Mouse (Mus musculus) stomach, postnatal 0 days (tissue): ENCODE measurements around the gene Maml1. TPM values are rescaled to one million over a fixed set of nuclear protein-coding genes. Genes with fewer than 3 reads are reported as not detected.

Source experiments
- ATAC-seq: fragments of 200-750 bp; cut with Nextera tagmentation; 2 replicates; pipeline ENCODE4 v1.8.0; 2017; ENCODE audit not compliant: low FRiP score, low TSS enrichment
- DNase-seq: peaks from one replicate; pipeline ENCODE4 v3.0.0-alpha.2; 2016; ENCODE audit warnings: low spot score
- H3K27ac ChIP-seq: fragments of 300-500 bp; sonication (generic); replicated peaks from 2 replicates; pipeline ENCODE4 v1.5.1; 2014; ENCODE audit warnings: mild to moderate bottlenecking, control low read depth
- H3K27me3 ChIP-seq: fragments of 300-500 bp; sonication (generic); 2 replicates; pipeline ENCODE4 v1.6.1; 2014; ENCODE audit warnings: low read length; ENCODE audit not compliant: control insufficient read depth, insufficient read depth
- H3K36me3 ChIP-seq: fragments of 300-500 bp; sonication (generic); 2 replicates; pipeline ENCODE4 v1.6.1; 2014; ENCODE audit warnings: low read length, mixed read lengths; ENCODE audit not compliant: control insufficient read depth, insufficient read depth
- H3K4me1 ChIP-seq: fragments of 300-500 bp; sonication (generic); replicated peaks from 2 replicates; pipeline ENCODE4 v1.6.1; 2014; ENCODE audit warnings: antibody characterized with exemption; ENCODE audit not compliant: control insufficient read depth, insufficient read depth
- H3K4me2 ChIP-seq: fragments of 300-500 bp; sonication (generic); replicated peaks from 2 replicates; pipeline ENCODE4 v1.6.1; 2014; ENCODE audit warnings: low read depth, mild to moderate bottlenecking, control low read depth, moderate library complexity
- H3K4me3 ChIP-seq: fragments of 300-500 bp; sonication (generic); 2 replicates; pipeline ENCODE4 v1.5.1; 2014; ENCODE audit warnings: low read depth, low read length, control low read depth
- H3K9ac ChIP-seq: fragments of 300-500 bp; sonication (generic); 2 replicates; pipeline ENCODE4 v1.6.1; 2014; ENCODE audit warnings: mild to moderate bottlenecking, low read length, control low read depth, mixed read lengths
- H3K9me3 ChIP-seq: fragments of 300-500 bp; sonication (generic); 2 replicates; pipeline ENCODE4 v1.6.1; 2016; ENCODE audit warnings: low read length; ENCODE audit not compliant: control insufficient read depth
- CTCF ChIP-seq: IDR thresholded peaks from 2 replicates; pipeline ENCODE4 v1.5.1; 2016; ENCODE audit warnings: antibody characterized with exemption, low read depth, mild to moderate bottlenecking, moderate library complexity
- EP300 ChIP-seq: optimal IDR thresholded peaks from 2 replicates; pipeline ENCODE3; 2016; ENCODE audit warnings: antibody characterized with exemption
- WGBS: fragments of 180-500 bp; shearing (Covaris S2); extraction: QIAGEN DNeasy Blood & Tissue Kit; methylation state at CpG from one replicate; pipeline ENCODE4 v1.1.7; 2014; 5-methylcytosine and 5-hydroxymethylcytosine counted together
- polyA plus RNA-seq: library from polyadenylated mRNA; unstranded; fragments of >200 nt; fragmentation: Nextera tagmentation; extraction: Ambion mirVana; gene quantifications from 2 replicates; pipeline ENCODE4 v1.2.1, GENCODE M21; 2015

The Maml1 gene
- polyA plus RNA-seq, 1 experiment from 2014 or later, result 2.4 TPM

DNA sequence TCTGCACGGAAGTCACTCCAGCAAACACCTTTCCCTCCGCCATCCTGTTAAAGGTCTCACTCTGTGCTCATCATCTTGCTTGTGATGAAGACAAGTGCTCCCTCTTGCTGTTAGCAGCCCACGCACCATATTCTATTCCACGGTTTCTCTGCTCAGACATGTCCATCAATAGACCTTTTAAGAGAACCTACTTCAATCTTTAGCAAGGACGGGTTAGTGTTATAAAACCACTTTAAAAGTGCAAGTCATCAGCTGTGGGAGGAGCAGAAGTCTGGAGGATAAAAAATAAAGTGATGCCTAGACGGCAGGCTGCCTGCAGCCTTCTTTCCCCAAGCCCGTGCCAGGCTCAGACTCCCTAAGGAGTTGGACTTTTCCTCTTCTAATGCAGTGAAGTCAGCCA is 35.5 kb downstream of the Maml1 start:
- no peak overlapping the region for H3K4me2 ChIP-seq
- TF ChIP-seq EP300, result no peak
- no peak for TF ChIP-seq CTCF
- no peaks in the 10 kb centered on the region for H3K9me3 ChIP-seq
- H3K4me1 ChIP-seq, result no peaks in the 10 kb centered on the region
- no peak overlapping the region for H3K9ac ChIP-seq
- H3K36me3 ChIP-seq, result peaks cover 20% of the 10 kb centered on the region
- no peak for ATAC-seq
- no peak overlapping the region for H3K4me3 ChIP-seq
- no peaks in the 10 kb centered on the region for H3K27me3 ChIP-seq
- no peak for DNase-seq
- H3K27ac ChIP-seq, result no peak overlapping the region
- 76% methylated on average over 7 of the region's 7 CpGs for WGBS

DNA sequence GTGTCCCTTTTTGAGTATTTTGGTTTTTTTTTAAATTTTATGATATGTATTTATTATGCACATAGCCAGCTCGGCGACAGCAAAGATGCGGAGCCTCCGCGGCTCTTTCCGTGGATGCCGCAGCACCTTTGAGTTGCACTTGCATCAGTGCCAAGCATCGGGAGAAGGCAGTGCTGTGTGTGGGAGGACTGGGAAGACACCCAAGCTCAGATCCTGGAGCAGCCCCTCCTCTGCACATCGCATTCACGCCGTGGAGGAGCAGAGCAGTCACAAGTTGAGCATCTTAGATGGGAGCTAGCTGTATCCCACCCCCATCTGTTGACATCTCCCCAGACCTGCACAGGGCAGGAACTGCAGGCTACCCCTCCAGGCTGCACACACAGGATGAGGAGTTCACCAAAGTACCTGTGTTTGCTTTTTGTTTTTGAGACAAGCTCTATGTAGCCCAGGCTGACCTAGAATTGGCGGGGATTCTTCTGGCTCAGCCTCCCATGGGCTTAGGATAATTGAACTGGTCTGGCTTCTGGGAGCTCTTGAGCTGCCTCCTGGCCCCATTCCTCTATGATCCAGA is 38.0 kb downstream of the Maml1 start:
- DNase-seq (no peak), ATAC-seq (no peak)
- H3K4me3 ChIP-seq, result no peak overlapping the region
- no peaks in the 10 kb centered on the region for H3K27me3 ChIP-seq
- H3K36me3 ChIP-seq, result peaks cover 10% of the 10 kb centered on the region; the same call in 1 of the 2 replicates
- no peaks in the 10 kb centered on the region for H3K4me1 ChIP-seq
- H3K4me2 ChIP-seq, result no peak overlapping the region
- no peak for TF ChIP-seq EP300
- no peak for TF ChIP-seq CTCF
- no peaks in the 10 kb centered on the region for H3K9me3 ChIP-seq
- no peak overlapping the region for H3K27ac ChIP-seq
- 71% methylated on average over 12 of the region's 12 CpGs for WGBS
- no peak overlapping the region for H3K9ac ChIP-seq

DNA sequence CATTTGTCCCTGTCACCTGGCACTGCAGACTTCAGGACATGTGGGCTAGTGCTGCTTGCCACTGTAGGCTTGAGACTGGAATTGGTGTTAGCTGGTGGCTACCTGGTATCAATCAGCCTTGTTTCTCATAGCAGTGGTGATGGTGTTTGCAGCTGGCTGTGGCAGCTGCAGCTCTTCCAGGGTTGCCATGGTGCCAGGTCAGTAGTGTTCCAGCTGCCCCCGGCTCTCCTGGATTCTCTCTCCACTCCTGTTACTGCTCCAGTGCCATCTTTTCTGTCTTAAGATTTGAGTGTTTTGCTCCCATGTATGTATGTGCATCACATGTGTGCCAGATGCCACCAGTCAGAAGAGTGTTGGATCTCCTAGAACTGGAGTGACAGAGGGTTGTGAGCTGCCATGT is 38.7 kb downstream of the Maml1 start:
- H3K4me3 ChIP-seq, result no peak overlapping the region
- DNase-seq (no peak), ATAC-seq (0 out of 2 replicates have a peak, but pooled peaks have one; percentile 15)
- no peak for TF ChIP-seq CTCF
- TF ChIP-seq EP300, result no peak
- 50% methylated on average over 1 of the region's 1 CpGs for WGBS
- no peaks in the 10 kb centered on the region for H3K4me1 ChIP-seq
- no peaks in the 10 kb centered on the region for H3K9me3 ChIP-seq
- no peaks in the 10 kb centered on the region for H3K27me3 ChIP-seq
- H3K9ac ChIP-seq, result no peak overlapping the region
- no peak overlapping the region for H3K27ac ChIP-seq
- no peak overlapping the region for H3K4me2 ChIP-seq
- peaks cover 8% of the 10 kb centered on the region; the same call in 1 of the 2 replicates for H3K36me3 ChIP-seq

DNA sequence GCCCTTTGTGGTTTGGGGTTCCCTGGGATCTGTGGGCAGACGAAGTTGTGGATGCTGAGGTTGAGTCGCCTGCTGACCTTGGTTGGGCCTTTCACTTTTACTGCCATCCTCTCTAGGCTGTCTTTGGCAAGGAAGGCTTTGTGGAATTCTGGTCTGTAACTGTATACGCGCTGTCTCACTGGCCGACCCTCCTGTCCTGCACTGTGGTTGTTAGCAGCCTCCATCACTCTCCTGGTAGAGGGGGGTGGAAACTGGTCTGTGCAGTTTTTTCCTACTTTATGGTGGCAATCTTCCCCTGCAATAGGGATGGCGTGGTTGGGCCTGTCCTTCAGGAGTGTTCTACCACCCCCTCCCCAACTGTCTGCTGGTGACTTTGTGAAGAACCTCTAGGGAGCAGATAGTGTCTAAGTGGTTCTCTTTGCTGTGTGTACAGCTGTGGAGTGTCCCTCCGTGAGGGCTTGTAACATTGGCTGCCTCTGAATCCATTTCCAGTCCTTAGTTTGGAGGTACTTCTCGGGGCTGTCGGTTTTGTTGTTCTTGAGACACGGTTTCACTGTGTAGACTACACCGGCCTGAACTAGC is 39.3 kb downstream of the Maml1 start:
- TF ChIP-seq EP300 (no peak), CTCF (no peak)
- no peak for DNase-seq
- Histone ChIP-seq H3K4me3 (no peak overlapping the region), H3K9me3 (no peaks in the 10 kb centered on the region), H3K4me2 (no peak overlapping the region), H3K36me3 (peaks cover 1% of the 10 kb centered on the region; the same call in 1 of the 2 replicates), H3K9ac (no peak overlapping the region), H3K27ac (no peak overlapping the region), H3K4me1 (no peaks in the 10 kb centered on the region), H3K27me3 (no peaks in the 10 kb centered on the region)
- WGBS, result 54% methylated on average over 11 of the region's 11 CpGs
- ATAC-seq, result no peak

DNA sequence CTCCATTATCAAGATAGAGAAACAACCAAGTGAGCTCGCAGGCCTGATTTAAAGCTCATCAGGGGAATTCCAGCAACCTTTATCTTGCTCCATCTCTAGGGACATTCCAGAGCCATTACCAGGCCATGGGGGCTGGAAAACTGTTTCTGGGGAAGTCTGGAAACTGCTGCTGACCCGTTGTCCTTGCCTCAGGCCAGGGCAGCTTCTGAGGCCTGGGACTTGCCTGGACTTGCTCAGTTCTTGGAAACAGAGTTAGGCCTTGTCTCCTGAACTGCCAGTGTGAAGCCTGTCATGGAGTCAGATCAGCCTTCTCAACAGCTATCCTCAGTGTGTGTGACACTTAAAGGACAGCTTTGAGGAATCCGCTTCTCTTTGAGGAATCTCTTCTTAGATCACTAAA is 39.9 kb downstream of the Maml1 start:
- Histone ChIP-seq H3K4me2 (no peak overlapping the region), H3K27me3 (no peaks in the 10 kb centered on the region), H3K4me3 (no peak overlapping the region), H3K27ac (no peak overlapping the region), H3K9ac (no peak overlapping the region), H3K9me3 (no peaks in the 10 kb centered on the region), H3K4me1 (no peaks in the 10 kb centered on the region), H3K36me3 (no peaks in the 10 kb centered on the region; the same call in 1 of the 2 replicates)
- ATAC-seq, result no peak
- WGBS, result 44% methylated on average over 3 of the region's 3 CpGs
- no peak for DNase-seq
- TF ChIP-seq CTCF (no peak), EP300 (no peak)

DNA sequence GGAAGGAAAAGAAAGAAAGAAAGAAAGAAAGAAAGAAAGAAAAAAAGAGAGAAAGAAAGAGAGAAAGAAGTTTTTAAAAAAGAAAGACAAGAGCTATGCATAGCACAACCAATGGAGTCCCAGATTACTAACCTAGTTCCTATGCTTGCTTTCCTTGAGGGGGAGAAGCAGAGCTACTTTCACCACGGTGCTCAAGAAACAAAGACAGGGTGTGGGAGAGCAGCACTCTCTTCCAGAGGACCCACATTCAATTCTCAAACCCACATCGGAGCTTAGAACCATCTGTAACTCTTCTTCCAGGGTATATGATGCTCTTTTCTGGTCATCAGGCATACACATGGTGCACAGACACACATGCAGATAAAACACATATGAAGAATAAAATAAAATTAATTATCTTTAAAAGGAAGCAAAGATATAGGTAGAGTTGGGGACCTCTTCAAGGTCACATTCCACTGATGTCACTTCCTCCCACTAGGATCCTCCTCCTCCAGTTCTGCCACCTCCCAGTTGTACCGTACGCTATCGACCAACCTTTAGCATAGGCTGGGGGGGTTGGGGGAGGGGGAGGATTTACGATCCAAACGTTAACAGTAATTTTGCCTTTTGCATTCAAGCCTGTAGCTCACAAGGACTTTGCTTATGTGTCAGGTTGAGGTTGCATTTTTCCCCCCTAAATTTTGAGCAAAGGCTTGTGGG is 43.5 kb downstream of the Maml1 start:
- no peak for TF ChIP-seq CTCF
- no peak for TF ChIP-seq EP300
- no peaks in the 10 kb centered on the region for H3K36me3 ChIP-seq
- WGBS, result 72% methylated on average over 7 of the region's 7 CpGs
- no peaks in the 10 kb centered on the region for H3K4me1 ChIP-seq
- H3K4me2 ChIP-seq, result no peak overlapping the region
- no peaks in the 10 kb centered on the region for H3K27me3 ChIP-seq
- no peak overlapping the region for H3K27ac ChIP-seq
- no peaks in the 10 kb centered on the region for H3K9me3 ChIP-seq
- no peak overlapping the region for H3K4me3 ChIP-seq
- no peak for ATAC-seq
- H3K9ac ChIP-seq, result no peak overlapping the region
- DNase-seq, result no peak
